11 mouse cellular contexts compared by ENCODE assay signal in the genomic region with DNA sequence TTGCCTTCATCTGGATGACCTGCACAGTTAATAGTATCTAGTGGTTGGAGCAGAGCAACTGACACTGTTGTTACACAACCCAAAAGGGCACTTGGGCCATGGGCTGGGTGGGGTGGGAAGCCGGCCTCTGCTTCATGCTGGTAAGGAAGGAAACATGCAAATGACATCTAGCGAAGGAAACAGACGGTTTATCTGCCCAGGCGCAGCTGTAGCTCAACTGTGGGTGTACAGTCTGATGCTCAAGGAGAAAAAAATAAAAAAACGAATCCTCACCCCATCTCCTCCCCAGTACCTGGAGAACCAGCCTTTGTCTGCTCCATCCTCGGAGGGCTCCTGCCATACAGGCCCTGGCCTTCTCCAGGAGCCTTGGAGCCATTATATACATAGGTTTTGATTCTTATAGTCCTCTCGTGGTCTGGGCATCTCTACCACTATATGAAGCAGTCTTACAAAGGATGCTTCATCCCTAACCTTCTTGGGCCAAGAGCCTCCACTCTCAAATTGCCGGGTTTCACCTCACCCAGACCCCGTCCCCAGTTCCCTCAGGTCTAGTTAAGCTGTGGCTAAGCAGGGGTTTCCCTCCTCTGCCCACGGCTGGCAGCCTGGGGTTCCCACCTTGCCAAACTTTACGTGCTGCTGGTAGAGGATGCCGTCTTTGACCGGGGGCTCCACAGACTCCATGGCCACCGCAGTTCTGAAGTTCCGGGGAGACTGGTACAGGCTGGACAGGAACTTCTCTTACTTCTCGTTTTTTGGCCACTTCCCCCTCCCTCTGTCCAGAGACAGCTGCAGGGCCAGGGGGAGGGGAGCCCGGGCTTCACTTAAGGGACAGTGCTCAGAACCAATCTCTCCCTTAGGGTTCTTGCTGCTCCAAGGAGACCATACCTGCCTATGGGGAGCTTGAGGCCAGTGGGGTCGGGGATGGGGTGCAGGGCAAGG. TPM values are rescaled to one million over a fixed set of nuclear protein-coding genes. Genes with fewer than 3 reads are reported as not detected.
DNase-seq lines count a peak whose midpoint lies in the region; ATAC-seq lines count a peak whose summit lies in the region.
"Had no signal": no experiment of that assay in that cellular context is flagged by ENCODE, and none has a peak within 500 bp of the region (broad histone marks: within the 10 kb centered on the region; RNA-seq: fewer than 3 reads in every experiment).

No protein-coding gene starts in this region.

- H3K4me3 ChIP-seq in macrophage (ENCODE audit: inconsistent target): peak overlapping the region; percentile 66
- no peak overlapping the region for H3K4me3 ChIP-seq in hindbrain, embryonic 16.5 days (ENCODE audit: low read length)
- H3K4me3 ChIP-seq: embryonic facial prominence, embryonic 10.5 days; forebrain, embryonic 12.5 days; lung, embryonic 15.5 days had no signal

- H3K27ac ChIP-seq in macrophage: peak overlapping the region; percentile 76
- no peak overlapping the region for H3K27ac ChIP-seq in hindbrain, embryonic 16.5 days (ENCODE audit: low read depth, low read length)
- H3K27ac ChIP-seq: embryonic facial prominence, embryonic 10.5 days; forebrain, embryonic 12.5 days; lung, embryonic 15.5 days had no signal

- H3K9me3 ChIP-seq in hindbrain, embryonic 16.5 days (ENCODE audit: control insufficient read depth, low read length): no peaks in the 10 kb centered on the region
- H3K9me3 ChIP-seq: embryonic facial prominence, embryonic 10.5 days; forebrain, embryonic 12.5 days; lung, embryonic 15.5 days had no signal

- H3K79me2 ChIP-seq in macrophage (ENCODE audit: inconsistent target): peaks cover 19% of the 10 kb centered on the region; the same call in 1 of the 2 replicates

- H3K9ac ChIP-seq in hindbrain, embryonic 16.5 days (ENCODE audit: low read depth, low read length): no peak overlapping the region
- H3K9ac ChIP-seq: forebrain, embryonic 12.5 days; lung, embryonic 15.5 days had no signal

- peak; percentile 64 for ATAC-seq in frontal cortex, adult (ENCODE audit: low TSS enrichment)
- ATAC-seq in granulocyte monocyte progenitor cell, adult 5-6 weeks (replicated peaks; ENCODE audit: poor library complexity, severe bottlenecking): peak; percentile 52
- ATAC-seq in hindbrain, embryonic 16.5 days: no peak

- peaks cover 41% of the 10 kb centered on the region for H3K36me3 ChIP-seq in macrophage (ENCODE audit: inconsistent target)
- peaks cover 21% of the 10 kb centered on the region for H3K36me3 ChIP-seq in hindbrain, embryonic 16.5 days (ENCODE audit: control insufficient read depth, insufficient read depth, low read length)

- no peaks in the 10 kb centered on the region for H3K4me1 ChIP-seq in hindbrain, embryonic 16.5 days (ENCODE audit: control insufficient read depth, insufficient read depth, low read depth, low read length)
- H3K4me1 ChIP-seq: forebrain, embryonic 12.5 days; lung, embryonic 15.5 days had no signal

- no peak overlapping the region for H3K4me2 ChIP-seq in hindbrain, embryonic 16.5 days (ENCODE audit: low read length)
- H3K4me2 ChIP-seq: forebrain, embryonic 12.5 days; lung, embryonic 15.5 days had no signal

- no peaks in the 10 kb centered on the region for H3K27me3 ChIP-seq in hindbrain, embryonic 16.5 days (replicated peaks; ENCODE audit: control insufficient read depth, insufficient read depth, low read length)
- H3K27me3 ChIP-seq: forebrain, embryonic 12.5 days; lung, embryonic 15.5 days had no signal

- DNase-seq in frontal cortex, adult 2 months (ENCODE audit: extremely low spot score in 1 of 2, low spot score in 1 of 2): no peak
- DNase-seq in 416B (ENCODE audit: low read depth): peak; percentile 92
- DNase-seq in thymus, postnatal 36 days: no peak
- DNase-seq in urinary bladder, postnatal 25 days (ENCODE audit: low spot score): no peak

- 3% methylated on average over 18 of the region's 18 CpGs for WGBS in macrophage (ENCODE audit: missing documents)
- WGBS in hindbrain, embryonic 16.5 days: 86% methylated on average over 18 of the region's 18 CpGs

RNA-seq across cellular contexts. Expression of a gene that starts 1.0 kb away (rescaled TPM):
- polyA plus RNA-seq in frontal cortex, adult 2 months (2012; rRNA removed): 14.7 and 19.6 TPM in 2 replicates
- 26.2 and 59.4 TPM in 2 replicates for total RNA-seq in granulocyte monocyte progenitor cell, adult 5-6 weeks (2014; fragmentation: Nextera tagmentation)
- 32.7 and 40.6 TPM in 2 replicates for total RNA-seq in granulocyte monocyte progenitor cell, adult 5-6 weeks (2017)
- 100 to 1,000 TPM in 3 of 26 experiments, 10 to 100 TPM in 21, 1 to 10 TPM in 2; 4.8 to 111 (median 39.0) TPM for total RNA-seq in macrophage (2018; cell fraction: chromatin; rRNA removed)
- total RNA-seq in macrophage (2018; cell fraction: cytosol; rRNA removed): 10 to 100 TPM in 24 of 26 experiments, 1 to 10 TPM in 2; 5.7 to 53.2 (median 22.6) TPM
- total RNA-seq in macrophage (2018; cell fraction: nucleus; rRNA removed): 100 to 1,000 TPM in 2 of 26 experiments, 10 to 100 TPM in 22, 1 to 10 TPM in 2; 5.9 to 112 (median 36.9) TPM
- polyA plus RNA-seq in macrophage (2018): 6.1 to 22.8 TPM (median 15.9 TPM) in 3 replicates
- 3.6 and 4.3 TPM in 2 replicates for polyA plus RNA-seq in hindbrain, embryonic 16.5 days (2015; fragmentation: Nextera tagmentation; extraction: Ambion mirVana)

RNA-seq across cellular contexts. Expression of a gene that starts 8.4 kb away (rescaled TPM):
- 83.9 and 92.8 TPM in 2 replicates for polyA plus RNA-seq in frontal cortex, adult 2 months (2012; rRNA removed)
- total RNA-seq in granulocyte monocyte progenitor cell, adult 5-6 weeks (2014; fragmentation: Nextera tagmentation): 54.4 and 69.5 TPM in 2 replicates
- 73.7 and 81.8 TPM in 2 replicates for total RNA-seq in granulocyte monocyte progenitor cell, adult 5-6 weeks (2017)
- total RNA-seq in macrophage (2018; cell fraction: chromatin; rRNA removed): 10 to 100 TPM; 19.8 to 71.7 (median 52.5) TPM
- total RNA-seq in macrophage (2018; cell fraction: cytosol; rRNA removed): 10 to 100 TPM; 17.2 to 29.8 (median 24.8) TPM
- total RNA-seq in macrophage (2018; cell fraction: nucleus; rRNA removed): 10 to 100 TPM; 12.5 to 45.6 (median 25.3) TPM
- polyA plus RNA-seq in macrophage (2018): 26.5 to 32.5 TPM (median 27.1 TPM) in 3 replicates
- polyA plus RNA-seq in hindbrain, embryonic 16.5 days (2015; fragmentation: Nextera tagmentation; extraction: Ambion mirVana): 55.3 and 56.3 TPM in 2 replicates

RNA-seq across cellular contexts. Expression of a gene that starts 14.6 kb away (rescaled TPM):
- 174 and 242 TPM in 2 replicates for polyA plus RNA-seq in frontal cortex, adult 2 months (2012; rRNA removed)
- total RNA-seq in granulocyte monocyte progenitor cell, adult 5-6 weeks (2014; fragmentation: Nextera tagmentation): 10.2 and 23.3 TPM in 2 replicates
- total RNA-seq in granulocyte monocyte progenitor cell, adult 5-6 weeks (2017): 4.1 and 5.7 TPM in 2 replicates
- total RNA-seq in macrophage (2018; cell fraction: chromatin; rRNA removed): 10 to 100 TPM in 3 of 26 experiments, 1 to 10 TPM in 18, under 1 TPM in 2, not detected in 3; 0.32 to 17.4 (median 2.7) TPM
- total RNA-seq in macrophage (2018; cell fraction: cytosol; rRNA removed): 1 to 10 TPM in 3 of 26 experiments, under 1 TPM in 23; 0.25 to 1.3 (median 0.58) TPM
- total RNA-seq in macrophage (2018; cell fraction: nucleus; rRNA removed): 1 to 10 TPM in 15 of 26 experiments, under 1 TPM in 9, not detected in 2; 0.38 to 7.1 (median 1.2) TPM
- polyA plus RNA-seq in macrophage (2018): 0.40 to 3.3 TPM (median 0.44 TPM) in 3 replicates
- 161 and 177 TPM in 2 replicates for polyA plus RNA-seq in hindbrain, embryonic 16.5 days (2015; fragmentation: Nextera tagmentation; extraction: Ambion mirVana)

RNA-seq across cellular contexts. Expression of a gene that starts 40.2 kb away (rescaled TPM):
- polyA plus RNA-seq in frontal cortex, adult 2 months (2012; rRNA removed): 366 and 391 TPM in 2 replicates
- 0.19 and 1.4 TPM in 2 replicates for total RNA-seq in granulocyte monocyte progenitor cell, adult 5-6 weeks (2014; fragmentation: Nextera tagmentation)
- 1.6 and 1.9 TPM in 2 replicates for total RNA-seq in granulocyte monocyte progenitor cell, adult 5-6 weeks (2017)
- total RNA-seq in macrophage (2018; cell fraction: chromatin; rRNA removed): 10 to 100 TPM in 1 of 26 experiments, 1 to 10 TPM in 2, under 1 TPM in 1, not detected in 22; 0.74 to 11.0 (median 1.5) TPM
- total RNA-seq in macrophage (2018; cell fraction: cytosol; rRNA removed): under 1 TPM in 4 of 26 experiments, not detected in 22; 0.05 to 0.13 (median 0.10) TPM
- 1 to 10 TPM in 2 of 26 experiments, under 1 TPM in 1, not detected in 23; 0.23 to 1.5 (median 1.1) TPM for total RNA-seq in macrophage (2018; cell fraction: nucleus; rRNA removed)
- 0.10 TPM in 1 of 3 replicates, not detected in the others for polyA plus RNA-seq in macrophage (2018)
- polyA plus RNA-seq in hindbrain, embryonic 16.5 days (2015; fragmentation: Nextera tagmentation; extraction: Ambion mirVana): 482 and 556 TPM in 2 replicates

RNA-seq across cellular contexts. Expression of a gene that starts 42.8 kb away (rescaled TPM):
- polyA plus RNA-seq in frontal cortex, adult 2 months (2012; rRNA removed): 171 and 177 TPM in 2 replicates
- 36.0 and 59.5 TPM in 2 replicates for total RNA-seq in granulocyte monocyte progenitor cell, adult 5-6 weeks (2014; fragmentation: Nextera tagmentation)
- 28.4 and 31.9 TPM in 2 replicates for total RNA-seq in granulocyte monocyte progenitor cell, adult 5-6 weeks (2017)
- 100 to 1,000 TPM in 25 of 26 experiments, 10 to 100 TPM in 1; 86.4 to 300 (median 175) TPM for total RNA-seq in macrophage (2018; cell fraction: chromatin; rRNA removed)
- 10 to 100 TPM in 9 of 26 experiments, 1 to 10 TPM in 17; 2.3 to 18.1 (median 8.0) TPM for total RNA-seq in macrophage (2018; cell fraction: cytosol; rRNA removed)
- total RNA-seq in macrophage (2018; cell fraction: nucleus; rRNA removed): 100 to 1,000 TPM in 12 of 26 experiments, 10 to 100 TPM in 14; 43.5 to 203 (median 99.4) TPM
- polyA plus RNA-seq in macrophage (2018): 11.7 to 25.1 TPM (median 12.9 TPM) in 3 replicates
- 41.1 and 50.0 TPM in 2 replicates for polyA plus RNA-seq in hindbrain, embryonic 16.5 days (2015; fragmentation: Nextera tagmentation; extraction: Ambion mirVana)

Comparison
In these comparisons a context has a peak if more than half of its experiments do, and no peak if none do; other contexts are left out.
1. RNA of a gene that starts 14.6 kb away (polyA plus RNA-seq): 174 to 242 TPM in frontal cortex, adult 2 months and 161 to 177 TPM in hindbrain, embryonic 16.5 days; 0.40 to 3.3 TPM in macrophage; every median in the first group is over 10 times any median in the second.